Mouse (Mus musculus): ENCODE results near the gene Olfr463.

DNA sequence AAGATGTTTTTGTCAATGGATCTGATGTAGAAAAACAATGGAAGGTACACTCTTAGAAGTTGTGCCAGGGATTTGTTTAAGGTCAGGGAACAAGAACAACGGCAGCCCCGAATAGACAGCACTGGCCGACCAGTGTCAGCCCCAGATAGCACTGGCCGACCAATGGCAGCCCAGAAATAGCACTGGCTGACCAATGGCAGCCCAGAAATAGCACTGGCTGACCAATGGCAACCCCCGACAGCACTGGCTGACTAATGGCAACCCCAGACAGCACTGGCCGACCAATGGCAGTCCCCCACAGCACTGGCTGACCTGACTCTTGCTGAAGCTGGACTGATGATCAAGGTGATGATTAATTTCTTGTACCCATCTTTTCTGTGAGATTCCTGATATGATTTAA, 49.3 kb downstream of the Olfr463 start:
- no peak for TF ChIP-seq CTCF (IDR thresholded peaks at IDR 0.05; ENCODE audit: control insufficient read depth, insufficient read depth, insufficient read length)
- no peak for TF ChIP-seq FOSL1 (IDR thresholded peaks at IDR 0.05; ENCODE audit: insufficient read depth, low read length, poor library complexity, severe bottlenecking)

All from C2C12 (cell line).